Mouse (Mus musculus) forebrain, embryonic 13.5 days (tissue): ENCODE results near the gene Armc10. TPM values are rescaled to one million over a fixed set of nuclear protein-coding genes. Genes with fewer than 3 reads are reported as not detected.
"Not testable (repeated sequence)": the region's sequence is repeated elsewhere in the genome, so short reads cannot be mapped to it uniquely, and the experiment has no call there.

Experiments
- ATAC-seq: fragments of 200-750 bp; cut with Nextera tagmentation; 2 replicates; pipeline ENCODE4 v1.8.0; 2017
- H3K27ac ChIP-seq: fragments of 300-500 bp; sonication (generic); 2 replicates; pipeline ENCODE4 v1.5.1; 2015; ENCODE audit warnings: inconsistent platforms, mild to moderate bottlenecking, moderate library complexity
- H3K27me3 ChIP-seq: fragments of 300-500 bp; sonication (generic); 2 replicates; pipeline ENCODE4 v1.6.1; 2015; ENCODE audit warnings: mild to moderate bottlenecking, inconsistent platforms
- H3K36me3 ChIP-seq: fragments of 300-500 bp; sonication (generic); 2 replicates; pipeline ENCODE4 v1.6.1; 2015; ENCODE audit warnings: mild to moderate bottlenecking, inconsistent platforms; ENCODE audit not compliant: poor library complexity, severe bottlenecking
- H3K4me1 ChIP-seq: fragments of 300-500 bp; sonication (generic); 2 replicates; pipeline ENCODE4 v1.6.1; 2015; ENCODE audit warnings: inconsistent platforms
- H3K4me2 ChIP-seq: fragments of 300-500 bp; sonication (generic); 2 replicates; pipeline ENCODE4 v1.6.1; 2015; ENCODE audit warnings: inconsistent platforms, mild to moderate bottlenecking, moderate library complexity
- H3K4me3 ChIP-seq: fragments of 300-500 bp; sonication (generic); 2 replicates; pipeline ENCODE4 v1.5.1; 2015; ENCODE audit warnings: mild to moderate bottlenecking, inconsistent platforms
- H3K9ac ChIP-seq: fragments of 300-500 bp; sonication (generic); 2 replicates; pipeline ENCODE4 v1.6.1; 2015; ENCODE audit warnings: mild to moderate bottlenecking, inconsistent platforms
- H3K9me3 ChIP-seq: fragments of 300-500 bp; sonication (generic); replicated peaks from 2 replicates; pipeline ENCODE4 v1.6.1; 2016; ENCODE audit warnings: inconsistent platforms
- WGBS: fragments of 180-500 bp; shearing (Covaris S2); methylation state at CpG from one replicate; pipeline ENCODE4 v1.1.7; 2015; 5-methylcytosine and 5-hydroxymethylcytosine counted together
- polyA plus RNA-seq: library from polyadenylated mRNA; unstranded; fragments of >200 nt; fragmentation: Nextera tagmentation; extraction: Ambion mirVana; gene quantifications from 2 replicates; pipeline ENCODE4 v1.2.1, GENCODE M21; 2015

The Armc10 gene
- polyA plus RNA-seq: 82.1 and 84.1 TPM in 2 replicates

- 2% methylated on average over 32 of the region's 40 CpGs for WGBS
- H3K36me3 ChIP-seq: peaks cover 28% of the 10 kb centered on the region
Measured at GRCm38 (mm10) chr5:21645439-21646132, at the start of gene Armc10, which contains the start of gene Fbxl13. Armc10 (plus strand) TSS chr5:21645813. Fbxl13 (minus strand) TSS chr5:21645634.

GRCm38 (mm10) chr5:21599536-21599935, 46.1 kb upstream of the Armc10 start:
- ATAC-seq: not testable (repeated sequence)
- WGBS: 85% methylated on average over 2 of the region's 2 CpGs

More at GRCm38 (mm10) chr5:21645439-21646132, at the start of gene Armc10, which contains the start of gene Fbxl13:
- ATAC-seq: peak; percentile 97
- no peaks in the 10 kb centered on the region for H3K27me3 ChIP-seq
- H3K9me3 ChIP-seq: no peaks in the 10 kb centered on the region
- H3K4me2 ChIP-seq: peak within 1 kb of the TSS; percentile 88
- peak within 1 kb of the TSS; percentile 94 for H3K9ac ChIP-seq
- H3K27ac ChIP-seq: peak within 1 kb of the TSS; percentile 93
- H3K4me3 ChIP-seq: peak within 1 kb of the TSS; percentile 84
- H3K4me1 ChIP-seq: peaks cover 24% of the 10 kb centered on the region

DNA sequence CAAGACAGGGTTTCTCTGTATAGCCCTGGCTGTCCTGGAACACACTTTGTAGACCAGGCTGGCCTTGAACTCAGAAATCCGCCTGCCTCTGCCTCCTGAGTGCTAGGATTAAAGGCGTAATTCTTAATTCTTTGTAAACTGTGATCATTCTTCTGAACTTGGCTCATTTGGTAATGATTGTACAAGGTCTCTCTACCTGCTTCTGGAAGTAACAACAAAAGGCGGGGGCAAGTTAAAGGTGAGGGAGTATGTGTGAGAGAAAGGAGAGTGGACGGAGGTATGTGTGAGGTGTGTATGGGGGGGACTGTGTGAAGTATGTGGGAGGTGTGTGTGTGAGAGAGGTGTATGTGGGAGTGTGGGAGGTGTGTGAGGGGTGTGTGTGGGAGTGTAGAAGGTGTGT, 45.7 kb upstream of the Armc10 start:
- 96% methylated on average over 4 of the region's 4 CpGs for WGBS

More at GRCm38 (mm10) chr5:21599536-21599935, 46.1 kb upstream of the Armc10 start:
- H3K4me3 ChIP-seq, H3K4me1 ChIP-seq, H3K36me3 ChIP-seq, H3K27ac ChIP-seq, H3K4me2 ChIP-seq, H3K9ac ChIP-seq, H3K27me3 ChIP-seq, H3K9me3 ChIP-seq: not testable (repeated sequence)

DNA sequence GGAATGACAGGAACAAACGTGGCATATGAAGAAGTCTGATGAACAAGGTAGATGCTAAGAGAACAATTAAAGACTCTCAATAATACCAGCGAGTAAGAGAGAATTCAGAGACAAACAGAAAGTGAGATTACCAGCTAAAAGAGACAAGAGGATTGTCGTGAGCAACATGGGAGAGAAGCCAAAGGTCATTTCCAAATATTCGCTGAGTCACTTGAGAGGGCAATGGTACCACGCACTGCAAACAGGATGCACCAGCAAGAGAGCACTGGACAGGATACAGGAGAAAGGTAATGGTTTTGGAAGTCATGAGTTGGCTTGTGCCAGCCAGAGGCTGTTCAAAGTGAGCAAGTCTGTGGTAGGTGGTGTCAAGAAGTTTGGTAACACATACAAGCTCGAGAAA, 39.7 kb upstream of the Armc10 start:
- no peaks in the 10 kb centered on the region for H3K36me3 ChIP-seq
- H3K27ac ChIP-seq: no peak overlapping the region
- no peak overlapping the region for H3K4me3 ChIP-seq
- H3K9ac ChIP-seq: no peak overlapping the region
- 73% methylated on average over 6 of the region's 6 CpGs for WGBS
- ATAC-seq: no peak
- H3K27me3 ChIP-seq: no peaks in the 10 kb centered on the region
- no peaks in the 10 kb centered on the region for H3K4me1 ChIP-seq
- no peak overlapping the region for H3K4me2 ChIP-seq
- no peaks in the 10 kb centered on the region for H3K9me3 ChIP-seq

More for the DNA sequence above, 45.7 kb upstream of the Armc10 start:
- H3K4me3 ChIP-seq: no peak overlapping the region
- no peaks in the 10 kb centered on the region for H3K9me3 ChIP-seq
- H3K27ac ChIP-seq: no peak overlapping the region
- H3K27me3 ChIP-seq: no peaks in the 10 kb centered on the region
- no peaks in the 10 kb centered on the region for H3K36me3 ChIP-seq
- no peak overlapping the region for H3K9ac ChIP-seq
- H3K4me2 ChIP-seq: no peak overlapping the region
- no peak for ATAC-seq
- H3K4me1 ChIP-seq: no peaks in the 10 kb centered on the region

DNA sequence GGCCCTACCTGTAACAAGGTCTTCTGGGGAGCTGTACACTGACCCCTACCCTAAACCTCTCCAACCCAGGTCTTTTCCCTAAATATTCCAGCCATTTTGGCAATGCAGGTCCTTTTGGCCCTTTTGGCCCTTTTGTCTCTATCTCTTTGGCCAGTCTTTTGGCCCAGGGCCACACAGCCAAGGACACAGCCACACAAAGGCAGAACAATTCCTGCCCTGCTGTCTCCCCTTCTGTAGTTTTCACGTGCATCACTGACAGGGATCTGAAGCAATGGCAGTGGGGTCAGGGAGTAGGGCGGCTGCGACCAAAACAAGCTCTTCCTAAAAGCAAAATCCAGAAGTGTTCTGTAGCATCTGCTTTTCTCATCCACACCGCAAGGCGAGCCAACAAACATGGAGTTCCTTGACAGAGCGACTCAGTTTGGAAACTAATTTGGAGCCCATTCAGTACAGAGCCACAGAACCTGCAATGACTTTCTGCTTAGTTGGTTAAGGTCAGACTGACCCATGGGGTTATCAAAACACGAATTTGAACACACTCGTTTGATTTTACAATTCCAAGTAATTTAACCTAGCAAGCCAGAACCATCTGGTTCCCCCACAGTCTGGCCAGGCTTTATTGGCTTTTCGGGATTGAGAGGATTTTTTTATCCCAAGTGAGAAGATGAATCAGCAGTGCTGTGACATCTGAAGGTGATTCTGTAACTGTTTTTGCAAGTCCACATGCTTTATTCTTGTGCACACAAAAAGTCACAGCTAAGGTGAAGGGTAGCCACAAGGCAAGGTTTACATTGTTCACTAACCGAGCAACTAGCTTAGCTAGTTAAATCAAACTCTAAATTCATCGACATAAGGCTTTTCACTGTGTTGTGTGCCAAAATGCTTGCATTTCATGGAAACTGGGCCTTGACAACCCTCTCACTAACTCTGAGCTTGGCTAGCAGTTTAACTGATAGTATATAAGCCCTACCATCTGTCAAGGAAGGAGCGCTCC, 37.0 kb upstream of the Armc10 start:
- H3K27ac ChIP-seq: peak overlapping the region; percentile 57; the same call in 1 of the 2 replicates
- no peaks in the 10 kb centered on the region for H3K4me1 ChIP-seq
- H3K9ac ChIP-seq: no peak overlapping the region
- no peaks in the 10 kb centered on the region for H3K36me3 ChIP-seq
- no peaks in the 10 kb centered on the region for H3K27me3 ChIP-seq
- no peaks in the 10 kb centered on the region for H3K9me3 ChIP-seq
- WGBS: 79% methylated on average over 12 of the region's 12 CpGs
- ATAC-seq: peak; percentile 78; the same call in 1 of the 2 replicates
- no peak overlapping the region for H3K4me3 ChIP-seq
- no peak overlapping the region for H3K4me2 ChIP-seq

- 84% methylated on average over 3 of the region's 3 CpGs for WGBS
- no peak for ATAC-seq
- Histone ChIP-seq H3K4me2 (no peak overlapping the region), H3K27ac (no peak overlapping the region), H3K9me3 (no peaks in the 10 kb centered on the region), H3K4me1 (no peaks in the 10 kb centered on the region), H3K36me3 (no peaks in the 10 kb centered on the region), H3K27me3 (no peaks in the 10 kb centered on the region), H3K9ac (no peak overlapping the region), H3K4me3 (no peak overlapping the region)
Measured at GRCm38 (mm10) chr5:21610996-21611395, 34.6 kb upstream of the Armc10 start.

DNA sequence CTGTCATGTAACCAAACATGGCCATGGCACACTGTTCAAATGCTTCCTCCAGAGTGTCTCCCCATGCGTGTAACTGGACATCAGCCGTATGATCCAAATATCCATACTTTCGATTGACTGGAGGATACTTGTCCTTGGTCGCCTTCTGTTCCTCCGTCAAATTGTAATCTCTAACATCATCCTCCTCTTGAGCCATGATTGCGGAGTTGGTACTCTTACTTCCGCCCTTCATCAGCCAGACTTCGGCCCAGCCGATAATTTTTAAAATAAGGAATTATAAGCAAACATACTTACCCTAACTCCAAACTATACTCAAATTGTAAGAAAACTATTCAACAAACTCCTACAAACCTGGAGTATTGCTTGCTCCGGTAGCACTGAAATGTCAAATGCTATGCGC, 31.3 kb upstream of the Armc10 start:
- not testable (repeated sequence) for H3K9me3 ChIP-seq, H3K4me1 ChIP-seq
- WGBS: 98% methylated on average over 11 of the region's 11 CpGs

GRCm38 (mm10) chr5:21616450-21617009, 29.1 kb upstream of the Armc10 start:
- Histone ChIP-seq H3K4me3 (no peak overlapping the region), H3K27ac (no peak overlapping the region), H3K9me3 (no peaks in the 10 kb centered on the region), H3K4me1 (no peaks in the 10 kb centered on the region), H3K9ac (no peak overlapping the region), H3K36me3 (no peaks in the 10 kb centered on the region), H3K4me2 (no peak overlapping the region), H3K27me3 (no peaks in the 10 kb centered on the region)
- WGBS: 76% methylated on average over 3 of the region's 3 CpGs
- ATAC-seq: no peak

More for the DNA sequence above, 31.3 kb upstream of the Armc10 start:
- H3K9ac ChIP-seq, H3K4me3 ChIP-seq, H3K27ac ChIP-seq, H3K4me2 ChIP-seq, ATAC-seq, H3K27me3 ChIP-seq, H3K36me3 ChIP-seq: not testable (repeated sequence)

DNA sequence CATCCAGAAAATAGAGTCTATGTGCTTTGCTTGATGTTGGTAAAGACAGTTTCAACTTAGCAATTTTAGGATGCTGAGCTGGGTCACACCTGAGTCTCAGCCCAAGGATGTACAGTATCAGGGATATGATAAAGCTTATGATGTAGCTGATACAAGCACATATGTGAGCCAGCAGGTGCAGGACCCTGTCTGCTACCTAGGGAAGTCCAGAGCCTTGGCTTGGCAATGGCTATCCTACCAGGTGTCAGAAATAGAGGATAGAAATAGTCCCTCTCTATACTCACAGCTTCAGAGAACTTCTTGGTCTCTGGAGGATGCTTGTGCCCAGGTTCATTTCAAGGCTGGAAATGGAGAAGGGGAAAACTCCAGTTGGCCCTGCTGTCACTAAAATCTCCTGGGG, 19.7 kb upstream of the Armc10 start:
- no peak for ATAC-seq
- Histone ChIP-seq H3K27me3 (no peaks in the 10 kb centered on the region), H3K4me3 (no peak overlapping the region), H3K4me1 (no peaks in the 10 kb centered on the region), H3K36me3 (no peaks in the 10 kb centered on the region), H3K9me3 (no peaks in the 10 kb centered on the region), H3K27ac (no peak overlapping the region), H3K9ac (no peak overlapping the region), H3K4me2 (no peak overlapping the region)

- Histone ChIP-seq H3K36me3 (no peaks in the 10 kb centered on the region), H3K27me3 (no peaks in the 10 kb centered on the region), H3K9ac (no peak overlapping the region), H3K9me3 (no peaks in the 10 kb centered on the region), H3K4me3 (no peak overlapping the region), H3K4me2 (no peak overlapping the region), H3K27ac (no peak overlapping the region), H3K4me1 (peaks cover 6% of the 10 kb centered on the region; the same call in 1 of the 2 replicates)
- ATAC-seq: no peak
- 3% methylated on average over 1 of the region's 1 CpGs for WGBS
Measured at GRCm38 (mm10) chr5:21640961-21641360, 4.7 kb upstream of the Armc10 start.

- no peak for ATAC-seq
- Histone ChIP-seq H3K9ac (no peak overlapping the region), H3K4me1 (peaks cover 24% of the 10 kb centered on the region), H3K9me3 (no peaks in the 10 kb centered on the region), H3K36me3 (peaks cover 8% of the 10 kb centered on the region), H3K4me2 (no peak overlapping the region), H3K27ac (no peak overlapping the region), H3K4me3 (no peak overlapping the region), H3K27me3 (no peaks in the 10 kb centered on the region)
- 30% methylated on average over 1 of the region's 1 CpGs for WGBS
Measured at GRCm38 (mm10) chr5:21643606-21644005, 2.0 kb upstream of the Armc10 start.
